Mouse (Mus musculus) kidney, adult 2 months (tissue): ENCODE measurements around the gene Mapkapk5.

Experiments
- CTCF ChIP-seq: fragments of 200-500 bp; conservative IDR thresholded peaks from 2 replicates; pipeline ENCODE4 v1.5.1; 2011; ENCODE audit warnings: low read depth, mild to moderate bottlenecking, control low read depth, low read length, moderate library complexity, mixed read lengths; ENCODE audit not compliant: insufficient read depth, insufficient read length
- POLR2A ChIP-seq: fragments of 200-500 bp; IDR thresholded peaks from one replicate; pipeline ENCODE4 v1.6.1; 2011; ENCODE audit warnings: low read depth, low read length, control low read depth

DNA sequence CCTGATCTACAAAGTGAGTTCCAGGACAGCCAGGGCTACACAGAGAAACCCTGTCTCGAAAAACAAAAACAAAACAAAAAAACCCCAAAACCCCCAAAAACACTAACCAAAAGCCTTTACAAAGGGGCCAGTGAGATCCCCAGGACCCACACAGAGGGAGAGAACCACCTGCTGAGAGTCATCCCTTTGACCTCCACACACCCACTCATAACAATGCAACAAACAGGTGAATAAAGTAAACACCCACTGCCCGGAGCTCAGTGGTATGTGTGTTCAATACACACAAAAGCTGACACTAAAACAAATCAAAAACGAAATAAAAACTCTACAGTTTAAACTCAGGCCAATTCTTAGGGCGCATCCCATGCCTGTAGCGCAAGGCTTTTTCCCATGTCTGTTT lies 5.6 kb downstream of the Mapkapk5 start:
- TF ChIP-seq POLR2A, result no peak
- no peak for TF ChIP-seq CTCF
